Mouse (Mus musculus) hindbrain, postnatal 0 days (tissue): ENCODE measurements around the gene Col23a1. TPM values are rescaled to one million over a fixed set of nuclear protein-coding genes. Genes with fewer than 3 reads are reported as not detected.
"Not testable (repeated sequence)": the region's sequence is repeated elsewhere in the genome, so short reads cannot be mapped to it uniquely, and the experiment has no call there.

Experiments used
- ATAC-seq: fragments of 200-750 bp; cut with Nextera tagmentation; 2 replicates; pipeline ENCODE4 v1.8.0; 2017; ENCODE audit warnings: mild to moderate bottlenecking, moderate TSS enrichment, moderate library complexity
- DNase-seq: peaks from one replicate; pipeline ENCODE4 v3.0.0-alpha.2; 2015; ENCODE audit warnings: low spot score
- H3K27ac ChIP-seq: fragments of 300-500 bp; sonication (generic); 2 replicates; pipeline ENCODE4 v1.5.1; 2014; ENCODE audit warnings: mild to moderate bottlenecking
- H3K27me3 ChIP-seq: fragments of 300-500 bp; sonication (generic); 2 replicates; pipeline ENCODE4 v1.6.1; 2014; ENCODE audit warnings: low read length, mixed read lengths; ENCODE audit not compliant: insufficient read depth
- H3K36me3 ChIP-seq: fragments of 300-500 bp; sonication (generic); 2 replicates; pipeline ENCODE4 v1.6.1; 2014; ENCODE audit warnings: low read length, mixed read lengths; ENCODE audit not compliant: insufficient read depth
- H3K4me1 ChIP-seq: fragments of 300-500 bp; sonication (generic); 2 replicates; pipeline ENCODE4 v1.6.1; 2014; ENCODE audit warnings: antibody characterized with exemption, low read length, mixed read lengths; ENCODE audit not compliant: insufficient read depth
- H3K4me2 ChIP-seq: fragments of 300-500 bp; sonication (generic); 2 replicates; pipeline ENCODE4 v1.6.1; 2014; ENCODE audit warnings: low read depth, mild to moderate bottlenecking, low read length, moderate library complexity, mixed read lengths
- H3K4me3 ChIP-seq: fragments of 300-500 bp; sonication (generic); 2 replicates; pipeline ENCODE4 v1.5.1; 2014; ENCODE audit warnings: low read length
- H3K9ac ChIP-seq: fragments of 300-500 bp; sonication (generic); replicated peaks from 2 replicates; pipeline ENCODE4 v1.6.1; 2014; ENCODE audit warnings: mild to moderate bottlenecking, low read length, moderate library complexity, mixed read lengths
- H3K9me3 ChIP-seq: fragments of 300-500 bp; sonication (generic); 2 replicates; pipeline ENCODE4 v1.6.1; 2016; ENCODE audit warnings: low read length, mixed read lengths
- CTCF ChIP-seq: IDR thresholded peaks from 2 replicates; pipeline ENCODE4 v1.5.1; 2016; ENCODE audit warnings: antibody characterized with exemption, control low read depth, low read depth
- WGBS: fragments of 180-500 bp; shearing (Covaris S2); extraction: QIAGEN DNeasy Blood & Tissue Kit; methylation state at CpG from one replicate; pipeline ENCODE4 v1.1.7; 2014; 5-methylcytosine and 5-hydroxymethylcytosine counted together
- polyA plus RNA-seq: library from polyadenylated mRNA; unstranded; fragments of >200 nt; fragmentation: Nextera tagmentation; extraction: Ambion mirVana; gene quantifications from 2 replicates; pipeline ENCODE4 v1.2.1, GENCODE M21; 2015
- total RNA-seq: library from RNA; depleted of rRNA; stranded (reverse); fragments of >200 nt; gene quantifications from 2 replicates; pipeline ENCODE4 v1.2.3, GENCODE M21; 2014

Col23a1 gene
- total and polyA plus RNA-seq, 2 experiments from 2014 or later: 9.5 to 17.7 TPM

GRCm38 (mm10) chr11:51351151-51351550, 61.4 kb downstream of the Col23a1 start:
- Histone ChIP-seq H3K36me3 (no peaks in the 10 kb centered on the region), H3K9ac (no peak overlapping the region), H3K4me2 (no peak overlapping the region), H3K9me3 (no peaks in the 10 kb centered on the region), H3K4me1 (no peaks in the 10 kb centered on the region), H3K27me3 (no peaks in the 10 kb centered on the region), H3K27ac (no peak overlapping the region), H3K4me3 (no peak overlapping the region)
- WGBS: 75% methylated on average over 9 of the region's 9 CpGs
- ATAC-seq (no peak), DNase-seq (no peak)
- TF ChIP-seq CTCF: no peak

- DNase-seq (no peak), ATAC-seq (no peak)
- Histone ChIP-seq H3K27ac (no peak overlapping the region), H3K27me3 (no peaks in the 10 kb centered on the region), H3K4me3 (no peak overlapping the region), H3K4me2 (no peak overlapping the region), H3K9ac (no peak overlapping the region), H3K9me3 (no peaks in the 10 kb centered on the region), H3K4me1 (no peaks in the 10 kb centered on the region), H3K36me3 (no peaks in the 10 kb centered on the region)
- no peak for TF ChIP-seq CTCF
- WGBS: 75% methylated on average over 5 of the region's 5 CpGs
These were observed 62.1 kb downstream of the Col23a1 start for GRCm38 (mm10) chr11:51351841-51352240.

- TF ChIP-seq CTCF: no peak
- Histone ChIP-seq H3K4me2 (no peak overlapping the region), H3K27me3 (no peaks in the 10 kb centered on the region), H3K4me1 (no peaks in the 10 kb centered on the region), H3K9me3 (no peaks in the 10 kb centered on the region), H3K36me3 (no peaks in the 10 kb centered on the region), H3K9ac (no peak overlapping the region), H3K27ac (no peak overlapping the region), H3K4me3 (no peak overlapping the region)
- no peak for ATAC-seq
- 77% methylated on average over 5 of the region's 5 CpGs for WGBS
- no peak for DNase-seq
These were observed 64.0 kb downstream of the Col23a1 start for GRCm38 (mm10) chr11:51353746-51354145.

GRCm38 (mm10) chr11:51358981-51359380, 69.3 kb downstream of the Col23a1 start:
- ATAC-seq, H3K9ac ChIP-seq, H3K4me1 ChIP-seq, H3K36me3 ChIP-seq, DNase-seq, H3K27ac ChIP-seq, H3K4me3 ChIP-seq, H3K27me3 ChIP-seq, H3K4me2 ChIP-seq, H3K9me3 ChIP-seq: not testable (repeated sequence)
- WGBS: 93% methylated on average over 9 of the region's 9 CpGs

GRCm38 (mm10) chr11:51364353-51364752, 74.6 kb downstream of the Col23a1 start:
- DNase-seq (no peak), ATAC-seq (no peak)
- WGBS: 90% methylated on average over 5 of the region's 5 CpGs
- no peak overlapping the region for H3K9ac ChIP-seq
- H3K9me3 ChIP-seq: no peaks in the 10 kb centered on the region
- H3K4me2 ChIP-seq: no peak overlapping the region
- no peak overlapping the region for H3K27ac ChIP-seq
- H3K36me3 ChIP-seq: no peaks in the 10 kb centered on the region
- no peaks in the 10 kb centered on the region for H3K4me1 ChIP-seq
- no peak overlapping the region for H3K4me3 ChIP-seq
- no peaks in the 10 kb centered on the region for H3K27me3 ChIP-seq
- no peak for TF ChIP-seq CTCF

GRCm38 (mm10) chr11:51367334-51367733, 77.6 kb downstream of the Col23a1 start:
- no peak overlapping the region for H3K27ac ChIP-seq
- H3K4me2 ChIP-seq: no peak overlapping the region
- no peaks in the 10 kb centered on the region for H3K36me3 ChIP-seq
- WGBS: 81% methylated on average over 5 of the region's 5 CpGs
- no peak overlapping the region for H3K4me3 ChIP-seq
- H3K9me3 ChIP-seq: no peaks in the 10 kb centered on the region
- no peak overlapping the region for H3K9ac ChIP-seq
- H3K4me1 ChIP-seq: no peaks in the 10 kb centered on the region
- no peak for TF ChIP-seq CTCF
- DNase-seq (no peak), ATAC-seq (no peak)
- no peaks in the 10 kb centered on the region for H3K27me3 ChIP-seq

GRCm38 (mm10) chr11:51370273-51370672, 80.6 kb downstream of the Col23a1 start:
- Histone ChIP-seq H3K4me3 (no peak overlapping the region), H3K9me3 (no peaks in the 10 kb centered on the region), H3K4me2 (no peak overlapping the region), H3K27ac (no peak overlapping the region), H3K4me1 (no peaks in the 10 kb centered on the region), H3K36me3 (no peaks in the 10 kb centered on the region), H3K9ac (no peak overlapping the region), H3K27me3 (no peaks in the 10 kb centered on the region)
- DNase-seq (no peak), ATAC-seq (no peak)
- TF ChIP-seq CTCF: no peak
- WGBS: 71% methylated on average over 4 of the region's 4 CpGs
